Mouse (Mus musculus) forebrain, embryonic 15.5 days (tissue): Measurements from ENCODE around the gene Lrrc29. TPM values are rescaled to one million over a fixed set of nuclear protein-coding genes. Genes with fewer than 3 reads are reported as not detected.

Experiments
- ATAC-seq: fragments of 200-750 bp; cut with Nextera tagmentation; replicated peaks from 2 replicates; pipeline ENCODE4 v1.8.0; 2017; ENCODE audit warnings: mild to moderate bottlenecking, moderate TSS enrichment, moderate library complexity
- H3K27ac ChIP-seq: fragments of 300-500 bp; sonication (generic); replicated peaks from 2 replicates; pipeline ENCODE4 v1.5.1; 2015; ENCODE audit warnings: mild to moderate bottlenecking, inconsistent platforms
- H3K27me3 ChIP-seq: fragments of 300-500 bp; sonication (generic); 2 replicates; pipeline ENCODE4 v1.6.1; 2015; ENCODE audit warnings: inconsistent platforms
- H3K36me3 ChIP-seq: fragments of 300-500 bp; sonication (generic); 2 replicates; pipeline ENCODE4 v1.6.1; 2015; ENCODE audit warnings: mild to moderate bottlenecking, inconsistent platforms
- H3K4me1 ChIP-seq: fragments of 300-500 bp; sonication (generic); 2 replicates; pipeline ENCODE4 v1.6.1; 2015; ENCODE audit warnings: inconsistent platforms
- H3K4me2 ChIP-seq: fragments of 300-500 bp; sonication (generic); replicated peaks from 2 replicates; pipeline ENCODE4 v1.6.1; 2015; ENCODE audit warnings: mild to moderate bottlenecking, inconsistent platforms
- H3K4me3 ChIP-seq: fragments of 300-500 bp; sonication (generic); 2 replicates; pipeline ENCODE4 v1.5.1; 2015; ENCODE audit warnings: mild to moderate bottlenecking, inconsistent platforms
- H3K9ac ChIP-seq: fragments of 300-500 bp; sonication (generic); replicated peaks from 2 replicates; pipeline ENCODE4 v1.6.1; 2015; ENCODE audit warnings: mild to moderate bottlenecking, inconsistent platforms
- H3K9me3 ChIP-seq: fragments of 300-500 bp; sonication (generic); 2 replicates; pipeline ENCODE4 v1.6.1; 2016; ENCODE audit warnings: inconsistent platforms
- WGBS: fragments of 180-500 bp; shearing (Covaris S2); methylation state at CpG from one replicate; pipeline ENCODE4 v1.1.7; 2015; ENCODE audit warnings: mixed read lengths; 5-methylcytosine and 5-hydroxymethylcytosine counted together
- polyA plus RNA-seq: library from polyadenylated mRNA; unstranded; fragments of >200 nt; fragmentation: Nextera tagmentation; extraction: Ambion mirVana; gene quantifications from 2 replicates; pipeline ENCODE4 v1.2.1, GENCODE M21; 2015

The Lrrc29 gene
- polyA plus RNA-seq, 1 experiment from 2014 or later, result 0.59 TPM

GRCm38 (mm10) chr8:105280567-105280966 is 45.5 kb downstream of the Lrrc29 start:
- Histone ChIP-seq H3K27ac (no peak overlapping the region), H3K4me3 (no peak overlapping the region), H3K9ac (no peak overlapping the region), H3K36me3 (peaks cover 38% of the 10 kb centered on the region), H3K4me2 (no peak overlapping the region), H3K4me1 (peaks cover 26% of the 10 kb centered on the region), H3K27me3 (peaks cover 31% of the 10 kb centered on the region), H3K9me3 (no peaks in the 10 kb centered on the region)
- ATAC-seq, result no peak
- 68% methylated on average over 3 of the region's 3 CpGs for WGBS

GRCm38 (mm10) chr8:105278911-105279334 is 47.2 kb downstream of the Lrrc29 start:
- ATAC-seq, result peak; percentile 69
- Histone ChIP-seq H3K4me2 (peak overlapping the region; percentile 49), H3K4me3 (peak overlapping the region; percentile 27), H3K27ac (no peak overlapping the region), H3K36me3 (peaks cover 28% of the 10 kb centered on the region), H3K9me3 (no peaks in the 10 kb centered on the region), H3K9ac (peak overlapping the region; percentile 26; the same call in 1 of the 2 replicates), H3K27me3 (peaks cover 46% of the 10 kb centered on the region), H3K4me1 (peaks cover 24% of the 10 kb centered on the region)
- WGBS, result under 1% methylated on average over 28 of the region's 28 CpGs

GRCm38 (mm10) chr8:105276292-105277120 is 49.6 kb downstream of the Lrrc29 start:
- peak; percentile 53 for ATAC-seq
- 1% methylated on average over 30 of the region's 30 CpGs for WGBS
- Histone ChIP-seq H3K4me2 (peak overlapping the region; percentile 67), H3K27ac (no peak overlapping the region), H3K27me3 (peaks cover 67% of the 10 kb centered on the region), H3K4me1 (peaks cover 24% of the 10 kb centered on the region), H3K36me3 (peaks cover 11% of the 10 kb centered on the region), H3K4me3 (peak overlapping the region; percentile 42), H3K9ac (peak overlapping the region; percentile 46), H3K9me3 (no peaks in the 10 kb centered on the region)

GRCm38 (mm10) chr8:105275840-105276239 is 50.2 kb downstream of the Lrrc29 start, which contains the start of gene Nol3:
Nol3 (plus strand) TSS chr8:105276140.
- no peak for ATAC-seq
- Histone ChIP-seq H3K4me2 (peak within 1 kb of the TSS; percentile 67), H3K9me3 (no peaks in the 10 kb centered on the region), H3K27me3 (peaks cover 73% of the 10 kb centered on the region), H3K36me3 (0 out of 2 replicates have a peak, but pooled peaks cover 8% of the 10 kb centered on the region), H3K9ac (peak within 1 kb of the TSS; percentile 46), H3K4me3 (peak within 1 kb of the TSS; percentile 42), H3K27ac (no peak within 1 kb of the TSS), H3K4me1 (peaks cover 26% of the 10 kb centered on the region)
- WGBS, result 2% methylated on average over 10 of the region's 10 CpGs

GRCm38 (mm10) chr8:105275387-105275786 is 50.7 kb downstream of the Lrrc29 start:
- ATAC-seq, result no peak
- no peaks in the 10 kb centered on the region for H3K9me3 ChIP-seq
- H3K27me3 ChIP-seq, result peaks cover 78% of the 10 kb centered on the region
- no peak overlapping the region for H3K27ac ChIP-seq
- 0 out of 2 replicates have a peak, but pooled peaks cover 4% of the 10 kb centered on the region for H3K36me3 ChIP-seq
- H3K4me1 ChIP-seq, result peaks cover 30% of the 10 kb centered on the region
- no peak overlapping the region for H3K4me3 ChIP-seq
- WGBS, result 7% methylated on average over 11 of the region's 11 CpGs
- no peak overlapping the region for H3K9ac ChIP-seq
- H3K4me2 ChIP-seq, result peak overlapping the region; percentile 67; the same call in 1 of the 2 replicates

- peaks cover 38% of the 10 kb centered on the region for H3K4me1 ChIP-seq
- H3K9me3 ChIP-seq, result peaks cover 4% of the 10 kb centered on the region; the same call in 1 of the 2 replicates
- ATAC-seq, result no peak
- H3K36me3 ChIP-seq, result no peaks in the 10 kb centered on the region
- H3K27me3 ChIP-seq, result peaks cover 94% of the 10 kb centered on the region
- peak overlapping the region; percentile 53 for H3K4me3 ChIP-seq
- H3K27ac ChIP-seq, result no peak overlapping the region
- no peak overlapping the region for H3K9ac ChIP-seq
- 2% methylated on average over 11 of the region's 11 CpGs for WGBS
- peak overlapping the region; percentile 19 for H3K4me2 ChIP-seq
Measured at GRCm38 (mm10) chr8:105270916-105271186, 55.2 kb downstream of the Lrrc29 start.

GRCm38 (mm10) chr8:105270101-105270915 is 55.8 kb downstream of the Lrrc29 start:
- Histone ChIP-seq H3K4me1 (peaks cover 33% of the 10 kb centered on the region), H3K9ac (no peak overlapping the region; the same call in 1 of the 2 replicates), H3K4me3 (peak overlapping the region; percentile 53), H3K27me3 (peaks cover 94% of the 10 kb centered on the region), H3K36me3 (no peaks in the 10 kb centered on the region), H3K4me2 (peak overlapping the region; percentile 82), H3K9me3 (peaks cover 4% of the 10 kb centered on the region; the same call in 1 of the 2 replicates), H3K27ac (no peak overlapping the region)
- no peak for ATAC-seq
- WGBS, result 2% methylated on average over 39 of the region's 39 CpGs

GRCm38 (mm10) chr8:105269461-105269947 is 56.6 kb downstream of the Lrrc29 start, which contains the start of gene Hsf4:
Hsf4 (plus strand) TSS chr8:105269801.
- H3K4me1 ChIP-seq, result peaks cover 36% of the 10 kb centered on the region
- H3K4me2 ChIP-seq, result peak within 1 kb of the TSS; percentile 82
- H3K4me3 ChIP-seq, result peak within 1 kb of the TSS; percentile 53
- WGBS, result under 1% methylated on average over 42 of the region's 42 CpGs
- H3K9ac ChIP-seq, result peak within 1 kb of the TSS; percentile 45
- H3K27me3 ChIP-seq, result peaks cover 94% of the 10 kb centered on the region
- H3K27ac ChIP-seq, result peak within 1 kb of the TSS; percentile 11; the same call in 1 of the 2 replicates
- peaks cover 4% of the 10 kb centered on the region; the same call in 1 of the 2 replicates for H3K9me3 ChIP-seq
- no peaks in the 10 kb centered on the region for H3K36me3 ChIP-seq
- no peak for ATAC-seq

- no peaks in the 10 kb centered on the region for H3K36me3 ChIP-seq
- WGBS, result under 1% methylated on average over 10 of the region's 10 CpGs
- peak overlapping the region; percentile 82 for H3K4me2 ChIP-seq
- H3K4me1 ChIP-seq, result peaks cover 39% of the 10 kb centered on the region
- peak overlapping the region; percentile 45 for H3K9ac ChIP-seq
- ATAC-seq, result peak; percentile 32
- peak overlapping the region; percentile 53 for H3K4me3 ChIP-seq
- peaks cover 94% of the 10 kb centered on the region for H3K27me3 ChIP-seq
- H3K27ac ChIP-seq, result no peak overlapping the region
- H3K9me3 ChIP-seq, result peaks cover 4% of the 10 kb centered on the region; the same call in 1 of the 2 replicates
Measured at GRCm38 (mm10) chr8:105269075-105269458, 57.0 kb downstream of the Lrrc29 start.

GRCm38 (mm10) chr8:105268342-105269074 is 57.6 kb downstream of the Lrrc29 start:
- under 1% methylated on average over 65 of the region's 65 CpGs for whole genome bisulfite sequencing
- H3K27me3 ChIP-seq, result peaks cover 95% of the 10 kb centered on the region
- peak; percentile 88 for ATAC-seq
- peaks cover 4% of the 10 kb centered on the region; the same call in 1 of the 2 replicates for H3K9me3 ChIP-seq
- peak overlapping the region; percentile 45 for H3K9ac ChIP-seq
- peak overlapping the region; percentile 53 for H3K4me3 ChIP-seq
- no peaks in the 10 kb centered on the region for H3K36me3 ChIP-seq
- H3K27ac ChIP-seq, result peak overlapping the region; percentile 11; the same call in 1 of the 2 replicates
- H3K4me2 ChIP-seq, result peak overlapping the region; percentile 82
- H3K4me1 ChIP-seq, result peaks cover 43% of the 10 kb centered on the region

GRCm38 (mm10) chr8:105266775-105267174 is 59.3 kb downstream of the Lrrc29 start:
- H3K4me2 ChIP-seq, result no peak overlapping the region
- H3K27me3 ChIP-seq, result peaks cover 90% of the 10 kb centered on the region
- ATAC-seq, result no peak
- WGBS, result 9% methylated on average over 13 of the region's 13 CpGs
- H3K27ac ChIP-seq, result no peak overlapping the region
- H3K9ac ChIP-seq, result no peak overlapping the region
- no peak overlapping the region for H3K4me3 ChIP-seq
- H3K36me3 ChIP-seq, result no peaks in the 10 kb centered on the region
- peaks cover 43% of the 10 kb centered on the region for H3K4me1 ChIP-seq
- H3K9me3 ChIP-seq, result peaks cover 4% of the 10 kb centered on the region; the same call in 1 of the 2 replicates
